Mouse (Mus musculus): ENCODE results near the gene Adgrd1.

- TF ChIP-seq EP300 (IDR thresholded peaks at IDR 0.05; ENCODE audit: low read depth) = no peak
- TF ChIP-seq CTCF (IDR thresholded peaks at IDR 0.05; ENCODE audit: low read depth) = no peak
Observed at GRCm38 (mm10) chr5:129218537-129218981, 122.0 kb downstream of the Adgrd1 start.
